Mouse (Mus musculus) frontal cortex, postnatal 10 days (tissue): ENCODE data around the gene Hrh2.

Source experiments
- DNase-seq, 2 experiments: peaks; one replicate each; pipeline ENCODE4 v3.0.0; 2022; ENCODE audit warnings: low spot score in 2 of 2, mixed read lengths in 1 of 2

Hrh2 gene

GRCm38 (mm10) chr13:54192021-54192481, at the start of gene Hrh2:
TSS of gene Hrh2 (plus strand) at chr13:54192129.
- peak in 1 of 2 experiments; percentile 43 for DNase-seq

- DNase-seq: no peak
These were observed 48.1 kb upstream of the Hrh2 start for GRCm38 (mm10) chr13:54143788-54144187.

GRCm38 (mm10) chr13:54144624-54145023, 47.3 kb upstream of the Hrh2 start:
- DNase-seq: no peak

- no peak for DNase-seq
These were observed 44.6 kb upstream of the Hrh2 start for GRCm38 (mm10) chr13:54147328-54147727.

- DNase-seq: no peak
These were observed 39.5 kb upstream of the Hrh2 start for GRCm38 (mm10) chr13:54152421-54152820.

GRCm38 (mm10) chr13:54152911-54153310, 39.0 kb upstream of the Hrh2 start:
- DNase-seq: no peak

- DNase-seq: no peak
These were observed 38.2 kb upstream of the Hrh2 start for GRCm38 (mm10) chr13:54153672-54154218.

- DNase-seq: no peak
These were observed 36.1 kb upstream of the Hrh2 start for GRCm38 (mm10) chr13:54155822-54156221.

- no peak for DNase-seq
These were observed 32.7 kb upstream of the Hrh2 start for GRCm38 (mm10) chr13:54159256-54159655.

GRCm38 (mm10) chr13:54159756-54160155, 32.2 kb upstream of the Hrh2 start:
- DNase-seq: no peak

GRCm38 (mm10) chr13:54160546-54160945, 31.4 kb upstream of the Hrh2 start:
- no peak for DNase-seq

GRCm38 (mm10) chr13:54161514-54161913, 30.4 kb upstream of the Hrh2 start:
- DNase-seq: no peak

- no peak for DNase-seq
These were observed 28.6 kb upstream of the Hrh2 start for GRCm38 (mm10) chr13:54163363-54163762.

- DNase-seq: no peak
These were observed 27.5 kb upstream of the Hrh2 start for GRCm38 (mm10) chr13:54164462-54164861.

- no peak for DNase-seq
These were observed 26.9 kb upstream of the Hrh2 start for GRCm38 (mm10) chr13:54165066-54165465.

- no peak for DNase-seq
These were observed 26.2 kb upstream of the Hrh2 start for GRCm38 (mm10) chr13:54165765-54166164.

- no peak for DNase-seq
These were observed 24.9 kb upstream of the Hrh2 start for GRCm38 (mm10) chr13:54167036-54167435.

GRCm38 (mm10) chr13:54168675-54169074, 23.3 kb upstream of the Hrh2 start:
- DNase-seq: no peak

GRCm38 (mm10) chr13:54170288-54170687, 21.6 kb upstream of the Hrh2 start:
- DNase-seq: no peak

GRCm38 (mm10) chr13:54171346-54171745, 20.6 kb upstream of the Hrh2 start:
- DNase-seq: no peak

GRCm38 (mm10) chr13:54171761-54172160, 20.2 kb upstream of the Hrh2 start:
- DNase-seq: no peak

GRCm38 (mm10) chr13:54173941-54174340, 18.0 kb upstream of the Hrh2 start:
- no peak for DNase-seq

GRCm38 (mm10) chr13:54174703-54175102, 17.2 kb upstream of the Hrh2 start:
- no peak for DNase-seq

- no peak for DNase-seq
These were observed 16.5 kb upstream of the Hrh2 start for GRCm38 (mm10) chr13:54175426-54175825.
